Mouse (Mus musculus) midbrain, postnatal 0 days (tissue): ENCODE measurements around the gene Snd1. TPM values are rescaled to one million over a fixed set of nuclear protein-coding genes. Genes with fewer than 3 reads are reported as not detected.
"Not testable (repeated sequence)": the region's sequence is repeated elsewhere in the genome, so short reads cannot be mapped to it uniquely, and the experiment has no call there.

Source experiments
- ATAC-seq: fragments of 200-750 bp; cut with Nextera tagmentation; 2 replicates; pipeline ENCODE4 v1.8.0; 2017; ENCODE audit warnings: moderate number of reproducible peaks, mild to moderate bottlenecking, moderate TSS enrichment, moderate library complexity; ENCODE audit not compliant: low FRiP score
- DNase-seq: peaks from one replicate; pipeline ENCODE4 v3.0.0-alpha.2; 2015; ENCODE audit warnings: low spot score
- H3K27ac ChIP-seq: fragments of 300-500 bp; sonication (generic); 2 replicates; pipeline ENCODE4 v1.5.1; 2014; ENCODE audit warnings: low read depth, mild to moderate bottlenecking, low read length, mixed read lengths
- H3K27me3 ChIP-seq: fragments of 300-500 bp; sonication (generic); 2 replicates; pipeline ENCODE4 v1.6.1; 2014; ENCODE audit warnings: low read length, control low read depth, mixed read lengths; ENCODE audit not compliant: insufficient read depth
- H3K36me3 ChIP-seq: fragments of 300-500 bp; sonication (generic); 2 replicates; pipeline ENCODE4 v1.6.1; 2014; ENCODE audit warnings: low read length, control low read depth, mixed read lengths; ENCODE audit not compliant: insufficient read depth
- H3K4me1 ChIP-seq: fragments of 300-500 bp; sonication (generic); 2 replicates; pipeline ENCODE4 v1.6.1; 2014; ENCODE audit warnings: mild to moderate bottlenecking, control low read depth, antibody characterized with exemption, low read length, mixed read lengths; ENCODE audit not compliant: insufficient read depth
- H3K4me2 ChIP-seq: fragments of 300-500 bp; sonication (generic); 2 replicates; pipeline ENCODE4 v1.6.1; 2014; ENCODE audit warnings: low read depth, mild to moderate bottlenecking, low read length, mixed read lengths; ENCODE audit not compliant: poor library complexity, severe bottlenecking
- H3K4me3 ChIP-seq: fragments of 300-500 bp; sonication (generic); 2 replicates; pipeline ENCODE4 v1.5.1; 2014; ENCODE audit warnings: low read depth, mild to moderate bottlenecking, low read length, moderate library complexity
- H3K9ac ChIP-seq: fragments of 300-500 bp; sonication (generic); replicated peaks from 2 replicates; pipeline ENCODE4 v1.6.1; 2014; ENCODE audit warnings: mild to moderate bottlenecking, low read length, moderate library complexity, mixed read lengths; ENCODE audit not compliant: poor library complexity, severe bottlenecking
- H3K9me3 ChIP-seq: fragments of 300-500 bp; sonication (generic); 2 replicates; pipeline ENCODE4 v1.6.1; 2016; ENCODE audit warnings: low read length, control low read depth
- CTCF ChIP-seq: IDR thresholded peaks from 2 replicates; pipeline ENCODE4 v1.5.1; 2016; ENCODE audit warnings: antibody characterized with exemption, mild to moderate bottlenecking
- WGBS: fragments of 180-500 bp; shearing (Covaris S2); extraction: QIAGEN DNeasy Blood & Tissue Kit; methylation state at CpG from one replicate; pipeline ENCODE4 v1.1.7; 2014; 5-methylcytosine and 5-hydroxymethylcytosine counted together
- polyA plus RNA-seq: library from polyadenylated mRNA; unstranded; fragments of >200 nt; fragmentation: Nextera tagmentation; extraction: Ambion mirVana; gene quantifications from 2 replicates; pipeline ENCODE4 v1.2.1, GENCODE M21; 2015
- total RNA-seq: library from RNA; depleted of rRNA; stranded (reverse); fragments of >200 nt; gene quantifications from 2 replicates; pipeline ENCODE4 v1.2.3, GENCODE M21; 2014

The Snd1 gene
- total and polyA plus RNA-seq, 2 experiments from 2014 or later = 70.6 to 81.1 TPM

DNA sequence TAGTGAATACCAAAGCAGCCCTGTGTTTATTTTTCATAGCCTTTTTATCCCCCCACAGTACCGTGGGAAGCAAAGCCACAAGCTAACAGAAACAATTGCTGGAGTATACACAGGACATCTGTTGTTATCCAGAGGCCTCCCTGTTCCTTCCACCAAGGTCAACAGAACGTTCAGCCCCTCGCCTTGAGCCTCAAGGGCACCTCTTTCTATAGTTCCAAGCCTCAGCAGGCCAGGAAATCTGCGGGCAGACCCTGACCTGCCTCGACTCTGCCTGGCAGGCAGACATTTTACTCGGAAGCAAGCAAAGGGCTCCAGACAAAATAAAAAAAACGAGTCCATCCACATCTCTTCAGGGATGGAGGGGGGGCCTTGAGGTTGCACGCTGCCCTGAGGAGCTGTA, 441.7 kb downstream of the Snd1 start:
- DNase-seq = no peak
- no peak for TF ChIP-seq CTCF
- no peaks in the 10 kb centered on the region for H3K27me3 ChIP-seq
- WGBS = 61% methylated on average over 8 of the region's 8 CpGs
- no peak for ATAC-seq
- H3K4me2 ChIP-seq = no peak overlapping the region
- no peaks in the 10 kb centered on the region for H3K4me1 ChIP-seq
- no peaks in the 10 kb centered on the region for H3K9me3 ChIP-seq
- H3K4me3 ChIP-seq = no peak overlapping the region
- H3K9ac ChIP-seq = no peak overlapping the region
- H3K36me3 ChIP-seq = no peaks in the 10 kb centered on the region
- H3K27ac ChIP-seq = no peak overlapping the region

DNA sequence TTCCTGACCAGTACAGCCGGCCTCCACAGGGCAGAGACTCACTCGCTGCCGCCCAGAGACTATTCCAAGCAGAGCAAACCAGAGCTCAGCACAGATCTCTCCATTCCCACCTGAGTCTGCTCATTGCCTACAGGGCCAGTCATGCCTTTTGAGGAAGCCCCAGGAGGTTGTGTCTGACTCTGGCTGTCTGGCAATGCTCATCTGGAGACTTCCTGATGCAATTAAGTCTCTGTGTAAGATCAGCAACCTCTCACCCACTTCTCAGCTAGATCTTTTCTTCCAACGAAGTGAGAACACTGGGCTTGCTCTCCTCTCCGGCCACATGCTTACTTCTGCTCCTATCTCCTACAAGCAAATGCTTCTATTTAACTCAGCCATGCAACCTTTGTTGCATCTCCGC, 444.4 kb downstream of the Snd1 start:
- no peaks in the 10 kb centered on the region for H3K4me1 ChIP-seq
- no peak overlapping the region for H3K27ac ChIP-seq
- no peaks in the 10 kb centered on the region for H3K9me3 ChIP-seq
- DNase-seq (no peak), ATAC-seq (no peak)
- no peak for TF ChIP-seq CTCF
- H3K4me3 ChIP-seq = no peak overlapping the region
- no peaks in the 10 kb centered on the region for H3K36me3 ChIP-seq
- no peak overlapping the region for H3K9ac ChIP-seq
- WGBS = 67% methylated on average over 6 of the region's 6 CpGs
- H3K27me3 ChIP-seq = no peaks in the 10 kb centered on the region
- H3K4me2 ChIP-seq = no peak overlapping the region

- DNase-seq (peak; percentile 56), ATAC-seq (peak; percentile 31; the same call in 1 of the 2 replicates)
- Histone ChIP-seq H3K9me3 (no peaks in the 10 kb centered on the region), H3K27ac (no peak overlapping the region), H3K4me3 (no peak overlapping the region), H3K4me2 (no peak overlapping the region), H3K27me3 (no peaks in the 10 kb centered on the region), H3K9ac (no peak overlapping the region), H3K36me3 (no peaks in the 10 kb centered on the region), H3K4me1 (no peaks in the 10 kb centered on the region)
- no peak for TF ChIP-seq CTCF
- 90% methylated on average over 12 of the region's 12 CpGs for WGBS
Measured at GRCm38 (mm10) chr6:28922371-28922770, 447.4 kb downstream of the Snd1 start.

- TF ChIP-seq CTCF = peak; percentile 37
- Histone ChIP-seq H3K27me3 (no peaks in the 10 kb centered on the region), H3K9ac (0 out of 2 replicates have a peak overlapping the region, but pooled peaks have one; percentile 0), H3K36me3 (no peaks in the 10 kb centered on the region), H3K27ac (no peak overlapping the region), H3K4me1 (no peaks in the 10 kb centered on the region), H3K9me3 (no peaks in the 10 kb centered on the region), H3K4me3 (no peak overlapping the region), H3K4me2 (0 out of 2 replicates have a peak overlapping the region, but pooled peaks have one; percentile 15)
- ATAC-seq = 0 out of 2 replicates have a peak, but pooled peaks have one; percentile 34
- 65% methylated on average over 11 of the region's 11 CpGs for WGBS
- DNase-seq = no peak
Measured at GRCm38 (mm10) chr6:28923091-28923824, 448.3 kb downstream of the Snd1 start.

DNA sequence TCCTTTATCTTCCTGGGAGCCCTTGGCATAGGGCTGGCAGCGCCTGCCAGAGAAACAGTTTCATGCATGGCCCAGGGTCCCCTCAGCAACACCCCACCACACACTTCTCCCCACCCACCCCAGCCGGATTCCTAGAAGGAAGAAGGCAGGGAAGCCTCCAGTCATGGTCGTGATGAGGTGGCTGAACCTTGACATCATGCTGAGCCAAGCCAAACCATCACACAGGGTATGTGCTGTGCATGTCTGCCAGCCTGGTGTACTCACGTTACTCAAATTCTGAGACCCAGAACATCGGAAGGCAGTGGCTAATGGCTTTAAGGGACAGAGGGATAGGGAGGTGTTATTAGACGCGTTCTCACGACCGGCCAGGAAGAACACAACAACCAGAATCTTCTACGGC, 448.9 kb downstream of the Snd1 start:
- Histone ChIP-seq H3K4me3 (no peak overlapping the region), H3K27ac (no peak overlapping the region), H3K36me3 (no peaks in the 10 kb centered on the region), H3K27me3 (no peaks in the 10 kb centered on the region), H3K4me1 (no peaks in the 10 kb centered on the region), H3K4me2 (peak overlapping the region; percentile 15; the same call in 1 of the 2 replicates), H3K9ac (0 out of 2 replicates have a peak overlapping the region, but pooled peaks have one; percentile 0), H3K9me3 (no peaks in the 10 kb centered on the region)
- DNase-seq = no peak
- ATAC-seq = no peak
- 75% methylated on average over 10 of the region's 10 CpGs for WGBS
- TF ChIP-seq CTCF = no peak

DNA sequence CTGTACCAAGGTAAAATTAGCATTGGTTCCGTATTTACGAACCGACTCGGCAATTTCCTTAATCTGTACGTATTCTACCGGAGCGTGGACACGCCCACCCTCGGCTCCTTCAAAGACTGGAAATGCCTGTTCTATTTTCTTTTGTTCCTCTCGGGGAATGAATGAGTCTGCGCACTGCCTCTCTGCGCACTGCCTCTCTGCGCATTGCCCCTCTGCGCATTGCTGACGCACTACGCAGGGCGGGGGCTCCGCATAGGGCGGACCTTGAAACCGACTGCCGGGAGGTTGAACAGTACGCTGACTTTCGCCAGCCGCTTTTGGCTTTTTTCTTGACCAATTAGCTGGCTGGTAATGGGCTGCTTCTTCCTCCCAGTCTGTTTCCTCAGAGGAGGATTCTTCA, 453.0 kb downstream of the Snd1 start:
- H3K36me3 ChIP-seq, H3K27ac ChIP-seq, H3K9me3 ChIP-seq, H3K9ac ChIP-seq, H3K4me3 ChIP-seq, ATAC-seq, H3K4me2 ChIP-seq, H3K27me3 ChIP-seq, DNase-seq: not testable (repeated sequence)
- H3K4me1 ChIP-seq = peaks cover 13% of the 10 kb centered on the region; the same call in 1 of the 2 replicates
- 87% methylated on average over 8 of the region's 24 CpGs for WGBS

- peaks cover 13% of the 10 kb centered on the region; the same call in 1 of the 2 replicates for H3K4me1 ChIP-seq
- 0 out of 2 replicates have a peak, but pooled peaks have one; percentile 19 for ATAC-seq
- not testable (repeated sequence) for DNase-seq, H3K4me3 ChIP-seq, H3K4me2 ChIP-seq, H3K36me3 ChIP-seq, H3K9ac ChIP-seq, H3K27ac ChIP-seq, H3K9me3 ChIP-seq, H3K27me3 ChIP-seq
- WGBS = 84% methylated on average over 19 of the region's 25 CpGs
Measured at GRCm38 (mm10) chr6:28929169-28929803, 454.3 kb downstream of the Snd1 start.
